Mouse (Mus musculus) T-cell, adult 66 days (primary cell): ENCODE measurements around the gene Syt15. TPM values are rescaled to one million over a fixed set of nuclear protein-coding genes. Genes with fewer than 3 reads are reported as not detected.

Experiments used
- total RNA-seq, 2 experiments: library from RNA; stranded (reverse); gene quantifications; 3 replicates in 1 of 2; 4 replicates in 1 of 2; pipeline ENCODE4 v1.2.4; 2023

Gene Syt15
- not detected for total RNA-seq

DNA sequence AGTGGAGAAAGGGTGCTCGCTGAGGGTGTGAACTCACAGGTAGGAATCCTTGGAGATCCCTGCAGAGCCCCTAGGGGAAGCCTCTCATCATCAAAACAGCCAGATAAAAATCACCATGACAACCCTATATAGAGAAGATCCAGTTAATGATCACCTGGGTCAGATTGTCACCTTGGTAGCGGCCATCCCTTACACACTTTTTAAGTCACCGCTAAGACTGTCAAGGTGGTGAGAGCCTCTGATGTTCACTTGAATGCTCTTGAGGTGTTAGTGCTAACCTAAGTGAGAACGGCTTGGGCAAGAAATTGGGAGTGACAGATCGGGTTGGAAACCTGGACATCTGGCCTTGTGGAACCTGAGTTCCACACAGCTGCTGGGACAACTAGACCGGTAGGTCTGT is at the start of gene Syt15:
Syt15 (plus strand) TSS at position 301 of the 400 bp plus-strand sequence.

DNA sequence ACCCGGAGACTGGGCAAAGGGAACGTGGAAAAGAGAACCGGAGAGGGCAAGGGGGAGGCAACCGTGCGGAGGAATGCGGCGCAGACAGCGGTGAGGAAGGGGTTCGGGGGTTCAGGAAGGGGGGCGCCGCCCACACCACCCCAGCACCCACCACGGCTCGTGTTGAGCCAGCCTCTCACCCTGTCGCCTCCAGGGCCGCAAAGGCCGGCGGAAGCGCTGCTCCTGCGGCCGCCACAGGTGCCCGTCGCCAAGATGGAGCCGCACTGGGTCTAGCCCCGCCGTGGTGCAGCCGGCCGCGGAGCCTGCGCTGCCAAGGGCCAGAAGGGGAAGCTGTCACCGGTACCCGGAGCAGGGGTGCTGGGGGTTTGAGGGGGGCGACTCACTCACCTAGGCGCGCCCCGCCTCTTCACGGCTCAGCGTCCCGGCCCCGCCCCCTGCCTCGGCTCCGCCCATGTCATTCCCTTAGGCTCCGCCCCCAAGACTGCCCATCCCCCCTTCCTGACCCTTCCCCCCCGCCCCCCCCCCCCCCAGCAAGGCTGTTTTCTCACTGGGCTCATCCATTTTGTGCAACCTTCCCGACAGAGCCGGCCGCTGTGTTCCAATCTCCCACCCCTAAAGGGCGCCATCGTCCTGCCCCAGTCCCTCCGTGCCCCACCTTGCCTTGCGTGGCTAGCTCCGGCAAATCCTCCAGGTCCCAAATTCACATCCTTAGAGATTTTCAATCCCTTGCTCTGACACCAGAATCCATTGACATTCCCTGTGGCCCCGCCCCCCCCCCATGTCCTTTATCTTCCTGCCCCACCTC is 18.0 kb upstream of the Syt15 start, which contains the start of gene Gprin2:
Gprin2 (minus strand) TSS at position 423 of the 805 bp plus-strand sequence.

Other genes with a start within 250 kb of the Syt15 start
- gene Zfp488, start 240.8 kb upstream of the Syt15 start, total RNA-seq: under 1 TPM; 0.12 to 0.17 TPM
- gene Gm30083, start 204.4 kb upstream of the Syt15 start, total RNA-seq: not detected
- gene Gm5460, start 202.8 kb upstream of the Syt15 start, total RNA-seq: not detected
- not detected for gene Antxrl, start 166.9 kb upstream of the Syt15 start, total RNA-seq
- gene Anxa8, start 133.6 kb upstream of the Syt15 start, total RNA-seq: not detected
- not detected for gene A630023A22Rik, start 116.8 kb upstream of the Syt15 start, total RNA-seq
- gene Npy4r, start 67.1 kb upstream of the Syt15 start, total RNA-seq: not detected
- gene Gprin2, start 17.9 kb upstream of the Syt15 start, total RNA-seq: under 1 TPM in 1 of 2 experiments, not detected in 1; 0.06 TPM
- 10 to 100 TPM; 19.8 to 20.7 TPM for gene Shld2, start 90.9 kb downstream of the Syt15 start, total RNA-seq
- 100 to 1,000 TPM; 141 to 171 TPM for gene Glud1, start 91.1 kb downstream of the Syt15 start, total RNA-seq
- gene Fam25c, start 135.8 kb downstream of the Syt15 start, total RNA-seq: not detected
- gene Sncg, start 155.2 kb downstream of the Syt15 start, total RNA-seq: not detected
- not detected for gene Mmrn2, start 155.9 kb downstream of the Syt15 start, total RNA-seq